Mouse (Mus musculus): ENCODE data around the gene Krtap3-1. TPM values are rescaled to one million over a fixed set of nuclear protein-coding genes. Genes with fewer than 3 reads are reported as not detected.

Krtap3-1 gene
- total RNA-seq, 2 experiments from 2014 or later = not detected

DNA sequence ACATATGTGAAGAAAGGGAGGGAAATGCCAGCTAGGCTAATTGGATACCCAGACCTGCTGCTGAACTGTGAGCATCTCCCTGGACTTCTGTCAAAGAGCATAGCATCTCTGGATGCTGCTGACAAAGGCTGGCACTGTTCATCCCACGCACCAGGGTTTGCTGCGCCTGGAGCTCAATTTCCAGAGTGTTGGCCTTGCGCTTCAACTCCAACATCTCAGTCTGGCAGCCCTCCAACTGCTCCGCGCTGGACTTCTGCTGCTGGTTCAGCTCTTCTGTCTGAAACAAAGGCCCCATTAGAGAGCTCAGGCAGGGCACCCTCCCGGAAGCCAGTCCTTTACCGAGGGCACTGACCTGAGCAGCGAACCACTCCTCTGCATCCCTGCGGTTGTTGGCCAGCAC lies 26.7 kb downstream of the Krtap3-1 start:
- DNase-seq (ENCODE audit: extremely low spot score in 1 of 2, low spot score in 1 of 2) = peak; percentile 9 to 46

DNA sequence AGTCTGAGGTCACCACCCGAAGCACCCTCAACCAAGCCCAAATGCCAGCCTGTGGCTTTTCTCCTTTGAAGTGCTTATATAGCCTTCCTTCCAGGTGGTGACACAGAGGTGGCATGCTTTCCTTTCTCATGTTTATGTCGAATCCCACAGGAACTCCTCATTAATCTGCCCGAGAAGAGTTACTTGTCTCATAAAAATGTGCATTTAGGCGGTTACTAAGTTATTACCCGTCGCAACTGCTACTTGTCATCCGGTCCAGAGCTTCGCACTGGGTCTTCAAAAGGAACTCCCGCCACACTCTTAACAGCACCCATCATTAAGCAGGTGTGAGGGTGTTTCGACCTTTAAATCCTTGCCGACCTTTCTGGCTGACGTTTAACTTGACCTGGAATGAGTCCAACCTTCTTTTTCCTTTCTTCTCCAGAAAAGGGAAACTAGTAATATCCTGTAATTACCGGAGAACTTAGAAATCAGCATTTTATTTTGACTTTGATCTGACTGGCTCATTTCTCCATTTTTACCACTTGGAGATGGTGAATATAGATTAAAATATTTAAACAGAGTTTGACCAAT lies 45.1 kb downstream of the Krtap3-1 start, which contains the start of gene Krt39:
TSS of gene Krt39 (minus strand) at position 51 of the 573 bp plus-strand sequence.
- DNase-seq (ENCODE audit: extremely low spot score in 1 of 2, low spot score in 1 of 2) = no peak

Other genes starting within 250 kb of the Krtap3-1 start
- not detected for gene Krt25, start 243.7 kb downstream of the Krtap3-1 start, total RNA-seq (2021)
- gene Krt26, start 228.7 kb downstream of the Krtap3-1 start, total RNA-seq (2021) = not detected
- gene Krt27, start 215.5 kb downstream of the Krtap3-1 start, total RNA-seq (2021) = not detected
- gene Krt28, start 191.7 kb downstream of the Krtap3-1 start, total RNA-seq (2021) = under 1 TPM; 0.21 to 0.49 TPM
- 10 to 100 TPM; 12.6 to 15.7 TPM for gene Krt10, start 177.3 kb downstream of the Krtap3-1 start, total RNA-seq (2021)
- 1 to 10 TPM in 1 of 2 experiments, under 1 TPM in 1; 0.89 to 1.4 TPM for gene Krt12, start 144.4 kb downstream of the Krtap3-1 start, total RNA-seq (2021)
- gene Krt20, start 128.5 kb downstream of the Krtap3-1 start, total RNA-seq (2021) = not detected
- gene Krt23, start 73.5 kb downstream of the Krtap3-1 start, total RNA-seq (2021) = not detected
- gene Krt39, start 45.3 kb downstream of the Krtap3-1 start, total RNA-seq (2021) = not detected
- gene Krt40, start 23.5 kb downstream of the Krtap3-1 start, total RNA-seq (2021) = not detected
- gene Krtap3-3, start 15.8 kb downstream of the Krtap3-1 start, total RNA-seq (2021) = not detected
- gene Krtap3-2, start 9.8 kb downstream of the Krtap3-1 start, total RNA-seq (2021) = not detected
- gene Gm11939, start 7.2 kb downstream of the Krtap3-1 start, total RNA-seq (2021) = not detected
- gene Krtap1-5, start 14.4 kb upstream of the Krtap3-1 start, total RNA-seq (2021) = not detected
- gene Krtap1-4, start 17.0 kb upstream of the Krtap3-1 start, total RNA-seq (2021) = not detected
- not detected for gene Krtap1-3, start 24.7 kb upstream of the Krtap3-1 start, total RNA-seq (2021)
- gene Krtap9-3, start 31.5 kb upstream of the Krtap3-1 start, total RNA-seq (2021) = not detected
- not detected for gene Gm11938, start 36.7 kb upstream of the Krtap3-1 start, total RNA-seq (2021)
- gene Gm11937, start 43.6 kb upstream of the Krtap3-1 start, total RNA-seq (2021) = not detected
- gene Krtap2-4, start 48.2 kb upstream of the Krtap3-1 start, total RNA-seq (2021) = not detected
- gene Gm11562, start 53.8 kb upstream of the Krtap3-1 start, total RNA-seq (2021) = not detected
- not detected for gene Krtap4-1, start 61.6 kb upstream of the Krtap3-1 start, total RNA-seq (2021)
- not detected for gene Krtap4-2, start 68.5 kb upstream of the Krtap3-1 start, total RNA-seq (2021)
- not detected for gene Krtap4-7, start 77.5 kb upstream of the Krtap3-1 start, total RNA-seq (2021)
- not detected for gene Gm11555, start 83.6 kb upstream of the Krtap3-1 start, total RNA-seq (2021)
- gene Gm11563, start 92.3 kb upstream of the Krtap3-1 start, total RNA-seq (2021) = not detected
- not detected for gene Krtap4-6, start 99.3 kb upstream of the Krtap3-1 start, total RNA-seq (2021)
- gene Gm14190, start 124.1 kb upstream of the Krtap3-1 start, total RNA-seq (2021) = not detected
- not detected for gene Gm14180, start 167.7 kb upstream of the Krtap3-1 start, total RNA-seq (2021)
- gene Gm11595, start 206.3 kb upstream of the Krtap3-1 start, total RNA-seq (2021) = not detected
- gene Krtap4-8, start 214.1 kb upstream of the Krtap3-1 start, total RNA-seq (2021) = not detected
- gene Krtap4-9, start 218.6 kb upstream of the Krtap3-1 start, total RNA-seq (2021) = not detected
- gene Gm11596, start 226.8 kb upstream of the Krtap3-1 start, total RNA-seq (2021) = not detected
- not detected for gene Gm11569, start 232.3 kb upstream of the Krtap3-1 start, total RNA-seq (2021)
- not detected for gene Gm11554, start 237.8 kb upstream of the Krtap3-1 start, total RNA-seq (2021)
- gene Krtap4-13, start 243.3 kb upstream of the Krtap3-1 start, total RNA-seq (2021) = not detected
- gene Gm11564, start 249.0 kb upstream of the Krtap3-1 start, total RNA-seq (2021) = not detected

Measured in layer of hippocampus, postnatal 25 days (tissue).